Mouse (Mus musculus) limb, embryonic 12.5 days (tissue): ENCODE data around the gene Olfr1111. TPM values are rescaled to one million over a fixed set of nuclear protein-coding genes. Genes with fewer than 3 reads are reported as not detected.
"Not testable (repeated sequence)": the region's sequence is repeated elsewhere in the genome, so short reads cannot be mapped to it uniquely, and the experiment has no call there.

ENCODE experiments used
- ATAC-seq: fragments of 200-750 bp; cut with Nextera tagmentation; 2 replicates; pipeline ENCODE4 v1.8.0; 2017; ENCODE audit warnings: low read depth, moderate TSS enrichment; ENCODE audit not compliant: insufficient number of reproducible peaks, insufficient read depth, low FRiP score, low TSS enrichment
- H3K27ac ChIP-seq: fragments of 300-500 bp; sonication (generic); 2 replicates; pipeline ENCODE4 v1.5.1; 2016; ENCODE audit warnings: mild to moderate bottlenecking, moderate library complexity
- H3K27me3 ChIP-seq: fragments of 300-500 bp; sonication (generic); 2 replicates; pipeline ENCODE4 v1.6.1; 2016; ENCODE audit warnings: mild to moderate bottlenecking, moderate library complexity
- H3K36me3 ChIP-seq: fragments of 300-500 bp; sonication (generic); 2 replicates; pipeline ENCODE4 v1.6.1; 2016; ENCODE audit warnings: mild to moderate bottlenecking, moderate library complexity
- H3K4me1 ChIP-seq: fragments of 300-500 bp; sonication (generic); replicated peaks from 2 replicates; pipeline ENCODE4 v1.6.1; 2016
- H3K4me2 ChIP-seq: fragments of 300-500 bp; sonication (generic); 2 replicates; pipeline ENCODE4 v1.6.1; 2016; ENCODE audit warnings: mild to moderate bottlenecking, moderate library complexity
- H3K4me3 ChIP-seq: fragments of 300-500 bp; sonication (generic); replicated peaks from 2 replicates; pipeline ENCODE4 v1.5.1; 2016; ENCODE audit warnings: mild to moderate bottlenecking
- H3K9ac ChIP-seq: fragments of 300-500 bp; sonication (generic); replicated peaks from 2 replicates; pipeline ENCODE4 v1.6.1; 2016; ENCODE audit warnings: mild to moderate bottlenecking, moderate library complexity
- H3K9me3 ChIP-seq: fragments of 300-500 bp; sonication (generic); 2 replicates; pipeline ENCODE4 v1.6.1; 2016; ENCODE audit warnings: mild to moderate bottlenecking, moderate library complexity
- WGBS: fragments of 180-500 bp; shearing (Covaris S2); methylation state at CpG from one replicate; pipeline ENCODE4 v1.1.7; 2016; 5-methylcytosine and 5-hydroxymethylcytosine counted together
- polyA plus RNA-seq: library from polyadenylated mRNA; unstranded; fragments of >200 nt; fragmentation: Nextera tagmentation; extraction: Ambion mirVana; gene quantifications from 2 replicates; pipeline ENCODE4 v1.2.1, GENCODE M21; 2016

Gene Olfr1111
- polyA plus RNA-seq = not detected in 2 replicates

- H3K4me2 ChIP-seq = no peak within 1 kb of the TSS
- no peaks in the 10 kb centered on the region for H3K4me1 ChIP-seq
- no peaks in the 10 kb centered on the region for H3K9me3 ChIP-seq
- H3K4me3 ChIP-seq = no peak within 1 kb of the TSS
- H3K27ac ChIP-seq = no peak within 1 kb of the TSS
- no peak for ATAC-seq
- no peaks in the 10 kb centered on the region for H3K27me3 ChIP-seq
- no peaks in the 10 kb centered on the region for H3K36me3 ChIP-seq
- no peak within 1 kb of the TSS for H3K9ac ChIP-seq
Measured at GRCm38 (mm10) chr2:87152524-87152923, at the start of gene Olfr1111. Olfr1111 (minus strand) TSS chr2:87152624.

- no peak within 1 kb of the TSS for H3K4me3 ChIP-seq
- H3K27ac ChIP-seq = no peak within 1 kb of the TSS
- no peaks in the 10 kb centered on the region for H3K36me3 ChIP-seq
- H3K27me3 ChIP-seq = no peaks in the 10 kb centered on the region
- no peak within 1 kb of the TSS for H3K4me2 ChIP-seq
- no peaks in the 10 kb centered on the region for H3K9me3 ChIP-seq
- WGBS = 84% methylated on average over 1 of the region's 1 CpGs
- no peak for ATAC-seq
- H3K9ac ChIP-seq = no peak within 1 kb of the TSS
- no peaks in the 10 kb centered on the region for H3K4me1 ChIP-seq
Measured at GRCm38 (mm10) chr2:87187498-87187897, 35.1 kb upstream of the Olfr1111 start, which contains the start of gene Olfr1112. Olfr1112 (plus strand) TSS chr2:87187798.

DNA sequence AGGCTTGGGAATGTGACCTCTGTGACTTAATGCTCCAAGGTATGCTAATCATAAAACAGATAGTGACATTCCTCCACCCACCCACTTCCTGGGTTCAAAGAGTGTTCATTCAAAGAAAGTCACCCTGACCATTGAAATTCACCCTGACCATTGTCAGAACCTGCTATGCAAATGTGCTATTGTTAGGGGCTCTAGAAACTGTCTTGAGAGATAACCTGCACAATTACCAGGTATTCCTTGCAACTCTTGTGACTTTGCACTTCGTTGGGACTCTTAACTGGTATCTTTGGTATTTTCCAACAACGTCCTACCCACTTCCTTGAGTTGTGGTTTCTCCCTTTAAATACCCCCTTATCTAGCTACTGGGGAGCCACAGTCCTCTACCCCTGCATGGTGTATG lies 15.3 kb upstream of the Olfr1111 start:
- 86% methylated on average over 2 of the region's 2 CpGs for WGBS
- not testable (repeated sequence) for H3K4me2 ChIP-seq, H3K27me3 ChIP-seq, H3K4me1 ChIP-seq, H3K9ac ChIP-seq, H3K9me3 ChIP-seq, H3K27ac ChIP-seq, H3K4me3 ChIP-seq, H3K36me3 ChIP-seq, ATAC-seq

DNA sequence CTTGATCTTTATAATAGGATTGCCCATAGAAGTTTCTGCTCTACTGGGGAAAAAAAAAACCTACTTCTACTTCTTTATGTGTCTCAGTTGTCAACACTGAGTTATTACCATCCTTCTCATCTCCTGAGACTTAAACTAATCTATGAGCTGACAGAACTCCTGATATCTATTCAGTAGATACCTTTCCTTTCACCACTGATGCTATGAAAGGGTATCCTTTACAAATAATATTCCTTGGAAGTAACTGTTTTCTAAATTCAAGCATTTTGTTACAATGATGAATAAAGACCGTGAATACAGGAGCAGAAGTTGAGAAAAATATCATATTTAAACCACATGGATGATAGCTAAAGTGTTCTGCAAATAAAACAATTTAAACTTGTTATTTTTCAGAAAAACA lies 12.2 kb downstream of the Olfr1111 start, which contains the start of gene Olfr1110:
TSS of gene Olfr1110 (minus strand) at position 101 of the 400 bp plus-strand sequence.
- WGBS = 78% methylated on average over 1 of the region's 1 CpGs
- no peaks in the 10 kb centered on the region for H3K9me3 ChIP-seq

DNA sequence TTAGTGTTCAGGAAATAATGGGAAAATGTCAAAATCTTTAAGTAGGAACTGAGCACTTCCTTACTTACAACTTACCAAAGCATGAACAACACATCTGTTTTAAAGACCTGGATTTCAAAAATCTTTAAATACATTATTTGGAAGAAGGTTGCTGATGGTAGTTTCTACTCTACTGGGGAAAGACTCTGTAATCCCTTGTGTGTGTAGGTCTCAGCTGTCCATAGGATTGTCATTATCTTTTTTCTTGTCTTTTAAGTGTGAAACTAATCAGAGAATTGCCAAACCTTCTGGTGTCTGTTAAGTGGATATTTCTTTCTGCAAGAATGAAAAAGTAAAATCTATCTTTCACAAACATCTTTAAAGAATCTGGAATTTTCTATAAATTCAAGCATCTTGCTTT lies 38.0 kb downstream of the Olfr1111 start, which contains the start of gene Olfr259:
TSS of gene Olfr259 (minus strand) at position 101 of the 400 bp plus-strand sequence.
- Histone ChIP-seq H3K27me3 (no peaks in the 10 kb centered on the region), H3K4me2 (no peak within 1 kb of the TSS), H3K4me3 (no peak within 1 kb of the TSS), H3K9me3 (no peaks in the 10 kb centered on the region), H3K9ac (no peak within 1 kb of the TSS), H3K27ac (no peak within 1 kb of the TSS), H3K4me1 (no peaks in the 10 kb centered on the region), H3K36me3 (no peaks in the 10 kb centered on the region)
- no peak for ATAC-seq

More for the DNA sequence above, 12.2 kb downstream of the Olfr1111 start, which contains the start of gene Olfr1110:
- no peak within 1 kb of the TSS for H3K4me2 ChIP-seq
- H3K9ac ChIP-seq = no peak within 1 kb of the TSS
- no peak within 1 kb of the TSS for H3K27ac ChIP-seq
- ATAC-seq = no peak
- H3K4me1 ChIP-seq = no peaks in the 10 kb centered on the region
- no peaks in the 10 kb centered on the region for H3K36me3 ChIP-seq
- H3K27me3 ChIP-seq = no peaks in the 10 kb centered on the region
- no peak within 1 kb of the TSS for H3K4me3 ChIP-seq

Other genes with a start within 250 kb of the Olfr1111 start
- gene Olfr1098, start 228.1 kb downstream of the Olfr1111 start, polyA plus RNA-seq = not detected in 2 replicates
- gene Olfr1099, start 191.9 kb downstream of the Olfr1111 start, polyA plus RNA-seq = not detected in 2 replicates
- not detected in 2 replicates for gene Olfr1100, start 172.7 kb downstream of the Olfr1111 start, polyA plus RNA-seq
- not detected in 2 replicates for gene Olfr1101, start 161.4 kb downstream of the Olfr1111 start, polyA plus RNA-seq
- not detected in 2 replicates for gene Olfr1102, start 154.2 kb downstream of the Olfr1111 start, polyA plus RNA-seq
- not detected in 2 replicates for gene Olfr1104, start 125.5 kb downstream of the Olfr1111 start, polyA plus RNA-seq
- gene Olfr1105, start 116.1 kb downstream of the Olfr1111 start, polyA plus RNA-seq = not detected in 2 replicates
- not detected in 2 replicates for gene Olfr1106, start 100.4 kb downstream of the Olfr1111 start, polyA plus RNA-seq
- gene Olfr1107, start 76.8 kb downstream of the Olfr1111 start, polyA plus RNA-seq = not detected in 2 replicates
- gene Olfr1109, start 56.6 kb downstream of the Olfr1111 start, polyA plus RNA-seq = not detected in 2 replicates
- not detected in 2 replicates for gene Olfr259, start 38.1 kb downstream of the Olfr1111 start, polyA plus RNA-seq
- gene Olfr1110, start 12.3 kb downstream of the Olfr1111 start, polyA plus RNA-seq = not detected in 2 replicates
- not detected in 2 replicates for gene Olfr1112, start 35.2 kb upstream of the Olfr1111 start, polyA plus RNA-seq
- gene Olfr1113, start 56.3 kb upstream of the Olfr1111 start, polyA plus RNA-seq = not detected in 2 replicates
- not detected in 2 replicates for gene Olfr1115, start 95.4 kb upstream of the Olfr1111 start, polyA plus RNA-seq
- not detected in 2 replicates for gene Olfr1116, start 114.9 kb upstream of the Olfr1111 start, polyA plus RNA-seq
- not detected in 2 replicates for gene Olfr1118, start 155.0 kb upstream of the Olfr1111 start, polyA plus RNA-seq
- not detected in 2 replicates for gene Olfr1120, start 202.2 kb upstream of the Olfr1111 start, polyA plus RNA-seq
- not detected in 2 replicates for gene Olfr1121, start 217.3 kb upstream of the Olfr1111 start, polyA plus RNA-seq
- not detected in 2 replicates for gene Olfr1122, start 233.2 kb upstream of the Olfr1111 start, polyA plus RNA-seq